ENCODE assay signal across 9 mouse cellular contexts in genomic region chr2:154410355-154410754, GRCm38 (mm10). TPM values are rescaled to one million over a fixed set of nuclear protein-coding genes. Genes with fewer than 3 reads are reported as not detected.
DNase-seq lines count a peak whose midpoint lies in the region; ATAC-seq and TF ChIP-seq lines count a peak whose summit lies in the region.
"Had no signal": no experiment of that assay in that cellular context is flagged by ENCODE, and none has a peak within 500 bp of the region (broad histone marks: within the 10 kb centered on the region; RNA-seq: fewer than 3 reads in every experiment).

No protein-coding gene starts in this region.

- H3K4me1 ChIP-seq in heart, embryonic 12.5 days (replicated peaks), result peaks cover 23% of the 10 kb centered on the region
- peaks cover 9% of the 10 kb centered on the region for H3K4me1 ChIP-seq in thymus, adult 2 months (replicated peaks; ENCODE audit: control insufficient read depth, insufficient read depth, low read length)

- no peaks in the 10 kb centered on the region for H3K27me3 ChIP-seq in heart, embryonic 12.5 days (replicated peaks)
- H3K27me3 ChIP-seq in Patski, result no peaks in the 10 kb centered on the region
- H3K27me3 ChIP-seq in thymus, adult 2 months (ENCODE audit: control insufficient read depth, insufficient read depth, low read length), result no peaks in the 10 kb centered on the region; the same call in 1 of the 2 replicates

- WGBS in heart, embryonic 12.5 days, result 62% methylated on average over 2 of the region's 2 CpGs
- 76% methylated on average over 2 of the region's 2 CpGs for WGBS in thymus, adult 2 months

- TF ChIP-seq CTCF in Patski (IDR thresholded peaks at IDR 0.05), result peak; percentile 17
- TF ChIP-seq CTCF in thymus, adult 2 months (IDR thresholded peaks at IDR 0.05; ENCODE audit: borderline replicate concordance, control insufficient read depth, extremely low read depth, insufficient read depth, low read length, poor library complexity), result no peak

- no peak overlapping the region for H3K4me3 ChIP-seq in heart, embryonic 12.5 days
- H3K4me3 ChIP-seq in thymus, adult 2 months (ENCODE audit: control insufficient read depth, insufficient read depth, low read length), result no peak overlapping the region
- H3K4me3 ChIP-seq: lung, embryonic 15.5 days had no signal

- no peak overlapping the region for H3K27ac ChIP-seq in heart, embryonic 12.5 days (ENCODE audit: poor library complexity, severe bottlenecking)
- no peak overlapping the region for H3K27ac ChIP-seq in thymus, adult 2 months (ENCODE audit: control insufficient read depth, insufficient read depth, low read length)
- H3K27ac ChIP-seq: lung, embryonic 15.5 days had no signal

- peak; percentile 76 to 83 for DNase-seq in heart, adult 18-20 months
- DNase-seq in Patski (ENCODE audit: low read depth, low spot score), result peak; percentile 84
- peak; percentile 32 for DNase-seq in gastrocnemius, postnatal 25 days
- DNase-seq in lung, postnatal 14 days, result peak; percentile 54
- no peak for DNase-seq in thymus, postnatal 0 days (ENCODE audit: low spot score)
- no peak for DNase-seq in thymus, adult 2 months
- DNase-seq in spleen, postnatal 36 days (ENCODE audit: low spot score in 2 of 2), result no peak

- no peaks in the 10 kb centered on the region for H3K9me3 ChIP-seq in heart, embryonic 12.5 days (replicated peaks)
- H3K9me3 ChIP-seq: lung, embryonic 15.5 days had no signal

- POLR2A ChIA-PET in Patski (lab: Charles Lee), result interaction anchor here (0.6 to 1.0 kb wide), 2 partner anchors 133 to 203 kb away, joined by 3 read pairs; partner anchors contain the start of genes 4930519P11Rik and Zfp341

- no peak for ATAC-seq in heart, embryonic 12.5 days (ENCODE audit: insufficient number of reproducible peaks, low FRiP score)
- ATAC-seq in Patski, result peak; percentile 48

- no peaks in the 10 kb centered on the region for H3K36me3 ChIP-seq in heart, embryonic 12.5 days
- no peaks in the 10 kb centered on the region for H3K36me3 ChIP-seq in thymus, adult 2 months (ENCODE audit: control insufficient read depth, insufficient read depth, low read length)
- H3K36me3 ChIP-seq: lung, embryonic 15.5 days had no signal

- CTCF ChIA-PET in Patski (lab: Charles Lee), result interaction anchor here (1.4 to 1.5 kb wide), 4 partner anchors 21 to 203 kb away, joined by 4 to 5 read pairs (median 4); partner anchors contain the start of genes 4930519P11Rik, Pxmp4 and Zfp341

- H3K9ac ChIP-seq in heart, embryonic 12.5 days, result no peak overlapping the region
- H3K9ac ChIP-seq: lung, embryonic 15.5 days had no signal

- TF ChIP-seq POLR2A in thymus, adult 2 months (IDR thresholded peaks at IDR 0.05; ENCODE audit: control insufficient read depth, extremely low read depth, insufficient read depth, low read length, poor library complexity), result no peak

- in situ Hi-C loops in Patski (cut with MboI; ENCODE audit: low pct_unique_long_range_greater_than_20kb), result loop anchor here (5.0 to 25.0 kb wide), 2 partner anchors 182 to 527 kb away; no protein-coding TSS in a partner anchor

- no peak overlapping the region for H3K4me2 ChIP-seq in heart, embryonic 12.5 days
- H3K4me2 ChIP-seq: lung, embryonic 15.5 days had no signal

RNA-seq across cellular contexts. Expression of gene Snta1, which starts 2.5 kb away (rescaled TPM):
- total RNA-seq in heart, adult 18-20 months (2021), result 10 to 100 TPM; 78.7 to 79.5 TPM
- polyA plus RNA-seq in heart, embryonic 12.5 days (2016; fragmentation: Nextera tagmentation; extraction: Ambion mirVana), result 49.9 and 51.6 TPM in 2 replicates
- polyA plus RNA-seq in Patski (2021), result 30.2 TPM
- total RNA-seq in gastrocnemius, postnatal 25 days (2021), result 100 to 1,000 TPM; 190 to 200 TPM
- polyA plus RNA-seq in thymus, postnatal 0 days (2015; fragmentation: Nextera tagmentation; extraction: Ambion mirVana), result 2.6 TPM in 2 replicates
- 5.8 and 9.6 TPM in 2 replicates for polyA plus RNA-seq in thymus, adult 2 months (2012; rRNA removed)

RNA-seq across cellular contexts. Expression of gene Cbfa2t2, which starts 25.9 kb away (rescaled TPM):
- total RNA-seq in heart, adult 18-20 months (2021), result 10 to 100 TPM; 12.8 to 15.9 TPM
- 37.6 and 38.8 TPM in 2 replicates for polyA plus RNA-seq in heart, embryonic 12.5 days (2016; fragmentation: Nextera tagmentation; extraction: Ambion mirVana)
- polyA plus RNA-seq in Patski (2021), result 27.2 TPM
- 10 to 100 TPM in 1 of 2 experiments, 1 to 10 TPM in 1; 9.9 to 10.7 TPM for total RNA-seq in gastrocnemius, postnatal 25 days (2021)
- 23.7 and 25.4 TPM in 2 replicates for polyA plus RNA-seq in thymus, postnatal 0 days (2015; fragmentation: Nextera tagmentation; extraction: Ambion mirVana)
- polyA plus RNA-seq in thymus, adult 2 months (2012; rRNA removed), result 27.6 and 30.1 TPM in 2 replicates

RNA-seq across cellular contexts. Expression of gene Cdk5rap1, which starts 37.5 kb away (rescaled TPM):
- total RNA-seq in heart, adult 18-20 months (2021), result 10 to 100 TPM; 17.3 to 22.8 TPM
- polyA plus RNA-seq in heart, embryonic 12.5 days (2016; fragmentation: Nextera tagmentation; extraction: Ambion mirVana), result 13.6 and 15.4 TPM in 2 replicates
- polyA plus RNA-seq in Patski (2021), result 18.1 TPM
- 10 to 100 TPM; 11.0 to 12.3 TPM for total RNA-seq in gastrocnemius, postnatal 25 days (2021)
- 36.8 and 56.8 TPM in 2 replicates for polyA plus RNA-seq in thymus, postnatal 0 days (2015; fragmentation: Nextera tagmentation; extraction: Ambion mirVana)
- 14.2 and 16.3 TPM in 2 replicates for polyA plus RNA-seq in thymus, adult 2 months (2012; rRNA removed)

Comparison
In these comparisons a context has a peak if more than half of its experiments do, and no peak if none do; other contexts are left out.
1. DNase-seq: peak in heart, adult 18-20 months (2 of 2), Patski (single experiment), gastrocnemius, postnatal 25 days (single experiment) and lung, postnatal 14 days (single experiment); none in thymus, postnatal 0 days (single experiment), thymus, adult 2 months (single experiment) and spleen, postnatal 36 days (0 of 2).